Mouse (Mus musculus) heart, embryonic 15.5 days (tissue): ENCODE measurements around the gene Smarca2. TPM values are rescaled to one million over a fixed set of nuclear protein-coding genes. Genes with fewer than 3 reads are reported as not detected.
A peak's percentile ranks its signal among the peaks of the same experiment; 100 is the strongest.
"Not testable (repeated sequence)": the region's sequence is repeated elsewhere in the genome, so short reads cannot be mapped to it uniquely, and the experiment has no call there.

Source experiments
- ATAC-seq: fragments of 200-750 bp; cut with Nextera tagmentation; replicated peaks from 2 replicates; pipeline ENCODE4 v1.8.0; 2017; ENCODE audit warnings: low read depth, moderate TSS enrichment; ENCODE audit not compliant: insufficient number of reproducible peaks, insufficient read depth, low FRiP score
- H3K27ac ChIP-seq: fragments of 300-500 bp; sonication (generic); 2 replicates; pipeline ENCODE4 v1.5.1; 2015; ENCODE audit warnings: mild to moderate bottlenecking, inconsistent platforms
- H3K27me3 ChIP-seq: fragments of 300-500 bp; sonication (generic); 2 replicates; pipeline ENCODE4 v1.6.1; 2015; ENCODE audit warnings: inconsistent platforms
- H3K36me3 ChIP-seq: fragments of 300-500 bp; sonication (generic); 2 replicates; pipeline ENCODE4 v1.6.1; 2015; ENCODE audit warnings: mild to moderate bottlenecking, inconsistent platforms
- H3K4me1 ChIP-seq: fragments of 300-500 bp; sonication (generic); replicated peaks from 2 replicates; pipeline ENCODE4 v1.6.1; 2015; ENCODE audit warnings: inconsistent platforms
- H3K4me2 ChIP-seq: fragments of 300-500 bp; sonication (generic); 2 replicates; pipeline ENCODE4 v1.6.1; 2015; ENCODE audit warnings: inconsistent platforms, mild to moderate bottlenecking, moderate library complexity
- H3K4me3 ChIP-seq: fragments of 300-500 bp; sonication (generic); 2 replicates; pipeline ENCODE4 v1.5.1; 2015; ENCODE audit warnings: mild to moderate bottlenecking, inconsistent platforms
- H3K9ac ChIP-seq: fragments of 300-500 bp; sonication (generic); 2 replicates; pipeline ENCODE4 v1.6.1; 2015; ENCODE audit warnings: mild to moderate bottlenecking, inconsistent platforms
- H3K9me3 ChIP-seq: fragments of 300-500 bp; sonication (generic); replicated peaks from 2 replicates; pipeline ENCODE4 v1.6.1; 2016; ENCODE audit warnings: inconsistent platforms
- WGBS: fragments of 180-500 bp; shearing (Covaris S2); methylation state at CpG from one replicate; pipeline ENCODE4 v1.1.7; 2015; ENCODE audit warnings: mixed read lengths; 5-methylcytosine and 5-hydroxymethylcytosine counted together
- polyA plus RNA-seq: library from polyadenylated mRNA; unstranded; fragments of >200 nt; fragmentation: Nextera tagmentation; extraction: Ambion mirVana; gene quantifications from 2 replicates; pipeline ENCODE4 v1.2.1, GENCODE M21; 2015

Gene Smarca2
- polyA plus RNA-seq, 1 experiment from 2014 or later: 27.4 TPM

- Histone ChIP-seq H3K9ac (no peak overlapping the region), H3K27me3 (no peaks in the 10 kb centered on the region), H3K9me3 (no peaks in the 10 kb centered on the region), H3K4me3 (no peak overlapping the region), H3K4me2 (no peak overlapping the region), H3K36me3 (no peaks in the 10 kb centered on the region), H3K4me1 (peaks cover 13% of the 10 kb centered on the region), H3K27ac (no peak overlapping the region)
- WGBS: 74% methylated on average over 9 of the region's 9 CpGs
- ATAC-seq: no peak
Observed at GRCm38 (mm10) chr19:26730486-26730885, 125.6 kb downstream of the Smarca2 start.

GRCm38 (mm10) chr19:26731121-26731520 lies 126.3 kb downstream of the Smarca2 start:
- Histone ChIP-seq H3K9ac (no peak overlapping the region), H3K27me3 (no peaks in the 10 kb centered on the region), H3K4me1 (peaks cover 13% of the 10 kb centered on the region), H3K9me3 (no peaks in the 10 kb centered on the region), H3K27ac (no peak overlapping the region), H3K36me3 (no peaks in the 10 kb centered on the region), H3K4me2 (no peak overlapping the region), H3K4me3 (no peak overlapping the region)
- ATAC-seq: no peak
- 73% methylated on average over 4 of the region's 4 CpGs for WGBS

- no peaks in the 10 kb centered on the region for H3K36me3 ChIP-seq
- H3K9me3 ChIP-seq: no peaks in the 10 kb centered on the region
- no peaks in the 10 kb centered on the region for H3K27me3 ChIP-seq
- no peak overlapping the region for H3K4me2 ChIP-seq
- no peak overlapping the region for H3K27ac ChIP-seq
- peaks cover 13% of the 10 kb centered on the region for H3K4me1 ChIP-seq
- no peak overlapping the region for H3K4me3 ChIP-seq
- no peak overlapping the region for H3K9ac ChIP-seq
- 7% methylated on average over 4 of the region's 4 CpGs for WGBS
- ATAC-seq: no peak
Observed at GRCm38 (mm10) chr19:26731809-26732208, 127.0 kb downstream of the Smarca2 start.

GRCm38 (mm10) chr19:26733055-26733454 lies 128.2 kb downstream of the Smarca2 start:
- H3K9ac ChIP-seq: no peak overlapping the region
- WGBS: 72% methylated on average over 2 of the region's 2 CpGs
- H3K36me3 ChIP-seq: no peaks in the 10 kb centered on the region
- peaks cover 13% of the 10 kb centered on the region for H3K4me1 ChIP-seq
- no peak overlapping the region for H3K4me2 ChIP-seq
- no peak for ATAC-seq
- no peaks in the 10 kb centered on the region for H3K9me3 ChIP-seq
- H3K4me3 ChIP-seq: no peak overlapping the region
- H3K27me3 ChIP-seq: no peaks in the 10 kb centered on the region
- no peak overlapping the region for H3K27ac ChIP-seq

GRCm38 (mm10) chr19:26733546-26734100 lies 128.8 kb downstream of the Smarca2 start:
- Histone ChIP-seq H3K4me3 (no peak overlapping the region), H3K27me3 (no peaks in the 10 kb centered on the region), H3K4me1 (peaks cover 13% of the 10 kb centered on the region), H3K9me3 (no peaks in the 10 kb centered on the region), H3K9ac (no peak overlapping the region), H3K4me2 (no peak overlapping the region), H3K36me3 (no peaks in the 10 kb centered on the region), H3K27ac (peak overlapping the region; percentile 65)
- no peak for ATAC-seq
- 35% methylated on average over 7 of the region's 7 CpGs for WGBS

GRCm38 (mm10) chr19:26734704-26735109 lies 129.9 kb downstream of the Smarca2 start:
- Histone ChIP-seq H3K4me1 (peaks cover 13% of the 10 kb centered on the region), H3K36me3 (no peaks in the 10 kb centered on the region), H3K4me3 (no peak overlapping the region), H3K9me3 (no peaks in the 10 kb centered on the region), H3K27me3 (no peaks in the 10 kb centered on the region), H3K9ac (no peak overlapping the region), H3K4me2 (no peak overlapping the region), H3K27ac (no peak overlapping the region)
- ATAC-seq: no peak
- 81% methylated on average over 10 of the region's 10 CpGs for WGBS

GRCm38 (mm10) chr19:26745021-26745420 lies 140.2 kb downstream of the Smarca2 start:
- H3K4me2 ChIP-seq, H3K36me3 ChIP-seq, H3K9me3 ChIP-seq, H3K27ac ChIP-seq, H3K4me3 ChIP-seq, H3K9ac ChIP-seq, ATAC-seq, H3K27me3 ChIP-seq: not testable (repeated sequence)
- H3K4me1 ChIP-seq: peaks cover 12% of the 10 kb centered on the region
- 75% methylated on average over 4 of the region's 4 CpGs for WGBS

GRCm38 (mm10) chr19:26745567-26745966 lies 140.7 kb downstream of the Smarca2 start:
- H3K4me3 ChIP-seq: no peak overlapping the region
- no peak for ATAC-seq
- no peaks in the 10 kb centered on the region for H3K27me3 ChIP-seq
- H3K4me1 ChIP-seq: peaks cover 13% of the 10 kb centered on the region
- WGBS: 83% methylated on average over 7 of the region's 7 CpGs
- no peaks in the 10 kb centered on the region for H3K36me3 ChIP-seq
- H3K27ac ChIP-seq: no peak overlapping the region
- no peak overlapping the region for H3K4me2 ChIP-seq
- H3K9me3 ChIP-seq: no peaks in the 10 kb centered on the region
- no peak overlapping the region for H3K9ac ChIP-seq

GRCm38 (mm10) chr19:26746290-26746689 lies 141.4 kb downstream of the Smarca2 start:
- no peak overlapping the region for H3K4me2 ChIP-seq
- H3K27ac ChIP-seq: 0 out of 2 replicates have a peak overlapping the region, but pooled peaks have one; percentile 92
- no peaks in the 10 kb centered on the region for H3K36me3 ChIP-seq
- 86% methylated on average over 10 of the region's 10 CpGs for WGBS
- no peaks in the 10 kb centered on the region for H3K9me3 ChIP-seq
- no peak overlapping the region for H3K9ac ChIP-seq
- H3K27me3 ChIP-seq: no peaks in the 10 kb centered on the region
- H3K4me3 ChIP-seq: no peak overlapping the region
- peaks cover 13% of the 10 kb centered on the region for H3K4me1 ChIP-seq
- no peak for ATAC-seq

GRCm38 (mm10) chr19:26746709-26747467 lies 142.0 kb downstream of the Smarca2 start:
- peak overlapping the region; percentile 92 for H3K27ac ChIP-seq
- no peaks in the 10 kb centered on the region for H3K9me3 ChIP-seq
- 55% methylated on average over 6 of the region's 6 CpGs for WGBS
- no peaks in the 10 kb centered on the region for H3K27me3 ChIP-seq
- no peak for ATAC-seq
- H3K4me2 ChIP-seq: peak overlapping the region; percentile 61
- peaks cover 13% of the 10 kb centered on the region for H3K4me1 ChIP-seq
- H3K9ac ChIP-seq: peak overlapping the region; percentile 43
- peak overlapping the region; percentile 64 for H3K4me3 ChIP-seq
- H3K36me3 ChIP-seq: no peaks in the 10 kb centered on the region

GRCm38 (mm10) chr19:26747571-26748539 lies 143.0 kb downstream of the Smarca2 start:
- peak overlapping the region; percentile 64 for H3K4me3 ChIP-seq
- H3K4me2 ChIP-seq: peak overlapping the region; percentile 61
- peak overlapping the region; percentile 92 for H3K27ac ChIP-seq
- H3K36me3 ChIP-seq: no peaks in the 10 kb centered on the region
- under 1% methylated on average over 36 of the region's 36 CpGs for WGBS
- H3K27me3 ChIP-seq: no peaks in the 10 kb centered on the region
- H3K9ac ChIP-seq: peak overlapping the region; percentile 43
- peaks cover 17% of the 10 kb centered on the region for H3K4me1 ChIP-seq
- H3K9me3 ChIP-seq: no peaks in the 10 kb centered on the region
- peak; percentile 83 for ATAC-seq
